Mouse (Mus musculus) embryo, embryonic 11.5 days (tissue): ENCODE data around the gene Fbxw11.

Experiments used
- DNase-seq: peaks from one replicate; pipeline ENCODE4 v3.0.0-alpha.2; 2012; ENCODE audit warnings: low read depth, low spot score

The Fbxw11 gene

GRCm38 (mm10) chr11:32751863-32752594 lies 109.5 kb downstream of the Fbxw11 start:
- DNase-seq: no peak

GRCm38 (mm10) chr11:32752595-32752885 lies 110.0 kb downstream of the Fbxw11 start:
- DNase-seq: no peak

GRCm38 (mm10) chr11:32753358-32753757 lies 110.8 kb downstream of the Fbxw11 start:
- no peak for DNase-seq

- DNase-seq: no peak
Observed at GRCm38 (mm10) chr11:32762773-32763172, 120.2 kb downstream of the Fbxw11 start.

GRCm38 (mm10) chr11:32767496-32768230 lies 125.1 kb downstream of the Fbxw11 start:
- no peak for DNase-seq

GRCm38 (mm10) chr11:32768642-32769343 lies 126.3 kb downstream of the Fbxw11 start:
- no peak for DNase-seq

GRCm38 (mm10) chr11:32780747-32781536 lies 138.4 kb downstream of the Fbxw11 start:
- no peak for DNase-seq

GRCm38 (mm10) chr11:32781633-32782404 lies 139.3 kb downstream of the Fbxw11 start:
- no peak for DNase-seq

- DNase-seq: no peak
Observed at GRCm38 (mm10) chr11:32782724-32783123, 140.2 kb downstream of the Fbxw11 start.

- DNase-seq: no peak
Observed at GRCm38 (mm10) chr11:32785591-32786147, 143.1 kb downstream of the Fbxw11 start.

- no peak for DNase-seq
Observed at GRCm38 (mm10) chr11:32786201-32786600, 143.7 kb downstream of the Fbxw11 start.

- DNase-seq: no peak
Observed at GRCm38 (mm10) chr11:32794759-32795445, 152.4 kb downstream of the Fbxw11 start.
